Mouse (Mus musculus): ENCODE data around the gene Ano5. TPM values are rescaled to one million over a fixed set of nuclear protein-coding genes. Genes with fewer than 3 reads are reported as not detected.

Ano5 gene
- 0.13 and 0.32 TPM in 2 replicates for polyA plus RNA-seq (2011; ENCODE audit: insufficient read depth, insufficient read length, low replicate concordance, missing spikeins)

GRCm38 (mm10) chr7:51510671-51511651, at the start of gene Ano5:
Ano5 (plus strand) TSS chr7:51511029.
- WGBS = 10% methylated on average over 45 of the region's 45 CpGs
- TF ChIP-seq POLR2A (IDR thresholded peaks at IDR 0.05; ENCODE audit: borderline replicate concordance, control insufficient read depth, low read depth, low read length) (no peak), CTCF (IDR thresholded peaks at IDR 0.05; ENCODE audit: control insufficient read depth, insufficient read depth, low read length) (no peak)
- Histone ChIP-seq H3K4me1 (ENCODE audit: control insufficient read depth, insufficient read depth, low read length) (no peaks in the 10 kb centered on the region), H3K4me3 (replicated peaks; ENCODE audit: control insufficient read depth, low read depth, low read length) (no peak within 1 kb of the TSS), H3K27ac (ENCODE audit: control insufficient read depth, insufficient read depth, low read depth, low read length, poor library complexity) (no peak within 1 kb of the TSS)

- no peak overlapping the region for H3K4me3 ChIP-seq (replicated peaks; ENCODE audit: control insufficient read depth, low read depth, low read length)
- 31% methylated on average over 2 of the region's 2 CpGs for WGBS
- TF ChIP-seq POLR2A (IDR thresholded peaks at IDR 0.05; ENCODE audit: borderline replicate concordance, control insufficient read depth, low read depth, low read length) (no peak), CTCF (IDR thresholded peaks at IDR 0.05; ENCODE audit: control insufficient read depth, insufficient read depth, low read length) (no peak)
These were observed 11.4 kb upstream of the Ano5 start for GRCm38 (mm10) chr7:51499396-51499795.

DNA sequence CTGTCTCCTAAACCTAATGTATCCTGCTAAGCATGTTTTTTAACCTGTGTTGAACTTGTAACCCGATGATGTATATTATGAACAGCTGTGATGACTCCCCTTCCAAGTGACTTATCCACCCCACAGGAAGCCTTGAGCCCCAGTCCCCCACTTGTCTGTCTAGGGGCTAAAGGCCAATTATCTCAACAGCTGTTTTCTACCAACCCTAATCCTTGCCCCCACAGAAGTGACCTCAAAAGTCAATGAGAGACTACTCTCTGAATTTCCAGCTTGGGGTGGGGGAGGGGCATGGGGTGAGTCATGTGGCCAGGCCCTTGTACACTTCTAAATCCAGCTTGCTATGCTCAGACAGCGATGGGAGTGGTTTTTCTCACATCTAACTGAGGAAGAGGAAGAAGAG, 6.9 kb upstream of the Ano5 start:
- Histone ChIP-seq H3K27ac (ENCODE audit: control insufficient read depth, insufficient read depth, low read depth, low read length, poor library complexity) (no peak overlapping the region), H3K4me3 (replicated peaks; ENCODE audit: control insufficient read depth, low read depth, low read length) (no peak overlapping the region), H3K4me1 (ENCODE audit: control insufficient read depth, insufficient read depth, low read length) (no peaks in the 10 kb centered on the region)
- TF ChIP-seq CTCF (IDR thresholded peaks at IDR 0.05; ENCODE audit: control insufficient read depth, insufficient read depth, low read length) (no peak), POLR2A (IDR thresholded peaks at IDR 0.05; ENCODE audit: borderline replicate concordance, control insufficient read depth, low read depth, low read length) (no peak)
- 43% methylated on average over 2 of the region's 2 CpGs for WGBS

More at GRCm38 (mm10) chr7:51499396-51499795, 11.4 kb upstream of the Ano5 start:
- no peak overlapping the region for H3K27ac ChIP-seq (ENCODE audit: control insufficient read depth, insufficient read depth, low read depth, low read length, poor library complexity)
- H3K4me1 ChIP-seq (ENCODE audit: control insufficient read depth, insufficient read depth, low read length) = no peaks in the 10 kb centered on the region

- Histone ChIP-seq H3K27ac (ENCODE audit: control insufficient read depth, insufficient read depth, low read depth, low read length, poor library complexity) (no peak overlapping the region), H3K4me1 (ENCODE audit: control insufficient read depth, insufficient read depth, low read length) (no peaks in the 10 kb centered on the region), H3K4me3 (replicated peaks; ENCODE audit: control insufficient read depth, low read depth, low read length) (no peak overlapping the region)
- TF ChIP-seq CTCF (IDR thresholded peaks at IDR 0.05; ENCODE audit: control insufficient read depth, insufficient read depth, low read length) (no peak), POLR2A (IDR thresholded peaks at IDR 0.05; ENCODE audit: borderline replicate concordance, control insufficient read depth, low read depth, low read length) (no peak)
- WGBS = 68% methylated on average over 7 of the region's 7 CpGs
These were observed 682 bp upstream of the Ano5 start for GRCm38 (mm10) chr7:51510147-51510546.

DNA sequence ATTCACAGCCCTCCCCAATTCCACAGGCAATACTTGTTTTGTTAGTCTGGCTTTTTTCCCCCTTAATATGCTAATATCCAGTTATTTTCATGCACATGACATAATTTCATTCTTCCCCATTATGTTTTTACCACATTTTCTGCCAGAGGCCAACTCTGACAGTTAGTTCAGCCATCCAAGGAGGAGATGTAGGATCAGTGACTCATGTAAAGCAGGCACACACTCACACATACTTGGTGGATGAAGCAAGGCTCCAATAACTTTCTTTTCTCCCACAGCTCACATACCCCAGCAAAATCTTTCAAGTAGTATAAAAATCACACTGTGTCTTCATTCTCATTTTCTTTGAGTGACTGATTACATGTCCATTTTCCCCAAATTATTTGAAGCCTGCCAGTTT, 28.5 kb downstream of the Ano5 start:
- Histone ChIP-seq H3K4me1 (ENCODE audit: control insufficient read depth, insufficient read depth, low read length) (no peaks in the 10 kb centered on the region), H3K4me3 (replicated peaks; ENCODE audit: control insufficient read depth, low read depth, low read length) (no peak overlapping the region), H3K27ac (ENCODE audit: control insufficient read depth, insufficient read depth, low read depth, low read length, poor library complexity) (no peak overlapping the region)
- TF ChIP-seq POLR2A (IDR thresholded peaks at IDR 0.05; ENCODE audit: borderline replicate concordance, control insufficient read depth, low read depth, low read length) (no peak), CTCF (IDR thresholded peaks at IDR 0.05; ENCODE audit: control insufficient read depth, insufficient read depth, low read length) (no peak)

GRCm38 (mm10) chr7:51540736-51541135, 29.9 kb downstream of the Ano5 start:
- WGBS = 68% methylated on average over 6 of the region's 6 CpGs
- TF ChIP-seq POLR2A (IDR thresholded peaks at IDR 0.05; ENCODE audit: borderline replicate concordance, control insufficient read depth, low read depth, low read length) (no peak), CTCF (IDR thresholded peaks at IDR 0.05; ENCODE audit: control insufficient read depth, insufficient read depth, low read length) (no peak)
- H3K4me3 ChIP-seq (replicated peaks; ENCODE audit: control insufficient read depth, low read depth, low read length) = no peak overlapping the region
- no peaks in the 10 kb centered on the region for H3K4me1 ChIP-seq (ENCODE audit: control insufficient read depth, insufficient read depth, low read length)
- H3K27ac ChIP-seq (ENCODE audit: control insufficient read depth, insufficient read depth, low read depth, low read length, poor library complexity) = no peak overlapping the region

DNA sequence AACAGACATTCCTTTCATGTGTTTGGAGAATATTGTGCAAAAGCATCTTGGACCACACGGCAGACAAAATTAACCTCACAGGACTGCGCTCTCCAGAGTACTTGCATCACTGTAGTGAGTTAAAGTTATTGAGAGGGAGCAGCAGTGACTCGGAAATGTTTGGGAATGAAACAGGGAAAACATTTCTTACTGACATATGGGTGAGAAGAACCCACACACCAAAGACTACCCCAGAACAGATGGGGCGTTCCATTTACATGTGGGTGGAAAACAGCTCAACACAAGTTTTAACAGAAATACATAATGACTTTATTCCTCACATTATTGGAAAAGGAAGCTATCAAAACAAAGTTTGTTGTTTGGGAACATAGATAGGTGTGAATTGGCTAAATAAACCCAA, 89.2 kb downstream of the Ano5 start:
- no peak overlapping the region for H3K4me3 ChIP-seq (replicated peaks; ENCODE audit: control insufficient read depth, low read depth, low read length)
- no peak for TF ChIP-seq POLR2A (IDR thresholded peaks at IDR 0.05; ENCODE audit: borderline replicate concordance, control insufficient read depth, low read depth, low read length)
- no peak for TF ChIP-seq CTCF (IDR thresholded peaks at IDR 0.05; ENCODE audit: control insufficient read depth, insufficient read depth, low read length)
- H3K27ac ChIP-seq (ENCODE audit: control insufficient read depth, insufficient read depth, low read depth, low read length, poor library complexity) = no peak overlapping the region
- WGBS = 76% methylated on average over 4 of the region's 4 CpGs
- H3K4me1 ChIP-seq (ENCODE audit: control insufficient read depth, insufficient read depth, low read length) = no peaks in the 10 kb centered on the region

DNA sequence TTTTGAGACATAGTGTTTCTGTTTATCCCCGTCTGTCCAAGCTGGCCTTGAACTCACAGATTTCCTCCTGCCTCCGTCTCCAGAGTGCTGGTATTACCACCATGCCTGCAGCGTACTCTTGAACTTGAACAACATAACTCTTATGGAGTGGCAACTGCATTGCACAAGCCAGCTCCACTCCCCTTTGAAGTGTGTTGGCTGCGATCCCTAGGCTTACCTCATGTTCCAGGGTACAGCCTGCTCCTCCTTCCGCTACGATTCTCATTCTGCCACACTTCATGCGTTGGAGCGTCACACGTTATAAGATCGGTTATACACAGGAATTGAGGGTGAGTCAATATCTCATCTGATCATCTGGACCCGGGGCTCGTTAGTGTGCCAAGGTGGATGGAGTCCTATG, 92.9 kb downstream of the Ano5 start:
- no peak overlapping the region for H3K4me3 ChIP-seq (replicated peaks; ENCODE audit: control insufficient read depth, low read depth, low read length)
- 84% methylated on average over 12 of the region's 12 CpGs for WGBS
- no peak overlapping the region for H3K27ac ChIP-seq (ENCODE audit: control insufficient read depth, insufficient read depth, low read depth, low read length, poor library complexity)
- TF ChIP-seq CTCF (IDR thresholded peaks at IDR 0.05; ENCODE audit: control insufficient read depth, insufficient read depth, low read length) (no peak), POLR2A (IDR thresholded peaks at IDR 0.05; ENCODE audit: borderline replicate concordance, control insufficient read depth, low read depth, low read length) (no peak)
- no peaks in the 10 kb centered on the region for H3K4me1 ChIP-seq (ENCODE audit: control insufficient read depth, insufficient read depth, low read length)
